Comparison of ENCODE assay signal across 8 mouse cellular contexts in genomic region chr13:52583943-52584562, GRCm38 (mm10). TPM values are rescaled to one million over a fixed set of nuclear protein-coding genes. Genes with fewer than 3 reads are reported as not detected.
DNase-seq lines count a peak whose midpoint lies in the region; ATAC-seq and TF ChIP-seq lines count a peak whose summit lies in the region.

No protein-coding gene starts in this region.

- no peaks in the 10 kb centered on the region for H3K27me3 ChIP-seq in lung, embryonic 15.5 days
- peaks cover 13% of the 10 kb centered on the region for H3K27me3 ChIP-seq in forebrain, embryonic 11.5 days (ENCODE audit: control insufficient read depth, insufficient read depth, low read length)
- H3K27me3 ChIP-seq in intestine, postnatal 0 days (replicated peaks; ENCODE audit: control insufficient read depth, insufficient read depth, low read length) = no peaks in the 10 kb centered on the region
- H3K27me3 ChIP-seq in neural tube, embryonic 14.5 days (ENCODE audit: control insufficient read depth, insufficient read depth, low read length) = peaks cover 10% of the 10 kb centered on the region; the same call in 1 of the 2 replicates

- no peaks in the 10 kb centered on the region for H3K36me3 ChIP-seq in lung, embryonic 15.5 days
- no peaks in the 10 kb centered on the region for H3K36me3 ChIP-seq in forebrain, embryonic 11.5 days (ENCODE audit: control insufficient read depth, insufficient read depth, low read length)
- H3K36me3 ChIP-seq in intestine, postnatal 0 days (ENCODE audit: control insufficient read depth, insufficient read depth) = no peaks in the 10 kb centered on the region
- H3K36me3 ChIP-seq in neural tube, embryonic 14.5 days (ENCODE audit: control insufficient read depth, insufficient read depth, low read length) = no peaks in the 10 kb centered on the region

- no peak for ATAC-seq in lung, embryonic 15.5 days (ENCODE audit: borderline replicate concordance, extremely low read depth, low FRiP score, low TSS enrichment)
- no peak for ATAC-seq in forebrain, embryonic 11.5 days (replicated peaks; ENCODE audit: low FRiP score)
- ATAC-seq in intestine, postnatal 0 days = no peak
- ATAC-seq in neural tube, embryonic 14.5 days (ENCODE audit: low read depth) = no peak

- no peak for DNase-seq in lung, postnatal 10 days
- DNase-seq in forebrain, embryonic 11.5 days (ENCODE audit: low spot score) = no peak
- DNase-seq in spleen, postnatal 36 days (ENCODE audit: low spot score in 2 of 2) = no peak
- DNase-seq in adrenal gland, adult (ENCODE audit: inconsistent age in 2 of 2, low spot score in 1 of 2) = no peak
- no peak for DNase-seq in kidney, adult 9 months

- no peak for TF ChIP-seq CTCF in intestine, postnatal 0 days (IDR thresholded peaks at IDR 0.05; ENCODE audit: low read depth)

- H3K9ac ChIP-seq in lung, embryonic 15.5 days = peak overlapping the region; percentile 74; the same call in 1 of the 2 replicates
- no peak overlapping the region for H3K9ac ChIP-seq in forebrain, embryonic 11.5 days (ENCODE audit: low read length)
- H3K9ac ChIP-seq in intestine, postnatal 0 days (ENCODE audit: low read depth, low read length) = peak overlapping the region; percentile 53; the same call in 1 of the 2 replicates
- no peak overlapping the region for H3K9ac ChIP-seq in neural tube, embryonic 14.5 days (replicated peaks; ENCODE audit: low read depth, low read length)

- peak overlapping the region; percentile 63 for H3K4me3 ChIP-seq in lung, embryonic 15.5 days
- peak overlapping the region; percentile 55; the same call in 1 of the 2 replicates for H3K4me3 ChIP-seq in forebrain, embryonic 11.5 days (ENCODE audit: low read depth, low read length)
- H3K4me3 ChIP-seq in intestine, postnatal 0 days (ENCODE audit: low read depth, low read length) = peak overlapping the region; percentile 59
- H3K4me3 ChIP-seq in neural tube, embryonic 14.5 days (ENCODE audit: low read depth, low read length) = peak overlapping the region; percentile 51; the same call in 1 of the 2 replicates

- no peaks in the 10 kb centered on the region for H3K9me3 ChIP-seq in lung, embryonic 15.5 days
- no peaks in the 10 kb centered on the region for H3K9me3 ChIP-seq in forebrain, embryonic 11.5 days (ENCODE audit: control insufficient read depth, low read length)
- no peaks in the 10 kb centered on the region for H3K9me3 ChIP-seq in intestine, postnatal 0 days (ENCODE audit: control insufficient read depth)
- no peaks in the 10 kb centered on the region for H3K9me3 ChIP-seq in neural tube, embryonic 14.5 days (ENCODE audit: control insufficient read depth, low read length)

- WGBS in lung, embryonic 15.5 days = 22% methylated on average over 13 of the region's 13 CpGs
- WGBS in forebrain, embryonic 11.5 days = 29% methylated on average over 13 of the region's 13 CpGs
- 24% methylated on average over 13 of the region's 13 CpGs for WGBS in intestine, postnatal 0 days
- 25% methylated on average over 13 of the region's 13 CpGs for WGBS in neural tube, embryonic 14.5 days

- H3K4me1 ChIP-seq in lung, embryonic 15.5 days = peaks cover 16% of the 10 kb centered on the region
- H3K4me1 ChIP-seq in forebrain, embryonic 11.5 days (replicated peaks; ENCODE audit: control insufficient read depth, insufficient read depth, low read length) = no peaks in the 10 kb centered on the region
- H3K4me1 ChIP-seq in intestine, postnatal 0 days (replicated peaks; ENCODE audit: control insufficient read depth, insufficient read depth, low read length) = no peaks in the 10 kb centered on the region
- no peaks in the 10 kb centered on the region for H3K4me1 ChIP-seq in neural tube, embryonic 14.5 days (ENCODE audit: control insufficient read depth, insufficient read depth, low read length)

- peak overlapping the region; percentile 97 for H3K4me2 ChIP-seq in lung, embryonic 15.5 days
- peak overlapping the region; percentile 94; the same call in 1 of the 2 replicates for H3K4me2 ChIP-seq in forebrain, embryonic 11.5 days (ENCODE audit: low read depth, low read length, severe bottlenecking)
- H3K4me2 ChIP-seq in intestine, postnatal 0 days (replicated peaks; ENCODE audit: low read depth) = peak overlapping the region; percentile 92
- peak overlapping the region; percentile 97; the same call in 1 of the 2 replicates for H3K4me2 ChIP-seq in neural tube, embryonic 14.5 days (ENCODE audit: low read depth, low read length)

- H3K27ac ChIP-seq in lung, embryonic 15.5 days = no peak overlapping the region
- H3K27ac ChIP-seq in forebrain, embryonic 11.5 days (ENCODE audit: low read depth, low read length) = no peak overlapping the region
- no peak overlapping the region for H3K27ac ChIP-seq in intestine, postnatal 0 days (ENCODE audit: low read depth, low read length)
- no peak overlapping the region for H3K27ac ChIP-seq in neural tube, embryonic 14.5 days (ENCODE audit: low read depth, low read length)

RNA-seq across cellular contexts. Expression of gene Syk, which starts 1.1 kb away (rescaled TPM):
- 5.3 and 5.5 TPM in 2 replicates for polyA plus RNA-seq in lung, embryonic 15.5 days (2015; fragmentation: Nextera tagmentation; extraction: Ambion mirVana)
- 2.2 and 2.3 TPM in 2 replicates for polyA plus RNA-seq in forebrain, embryonic 11.5 days (2014; fragmentation: Nextera tagmentation; extraction: Ambion mirVana)
- polyA plus RNA-seq in intestine, postnatal 0 days (2015; fragmentation: Nextera tagmentation; extraction: Ambion mirVana) = 2.0 TPM in 2 replicates
- 1.2 and 1.8 TPM in 2 replicates for polyA plus RNA-seq in neural tube, embryonic 14.5 days (2014; fragmentation: Nextera tagmentation; extraction: Ambion mirVana)

RNA-seq across cellular contexts. Expression of gene Diras2, which starts 53.0 kb away (rescaled TPM):
- polyA plus RNA-seq in lung, embryonic 15.5 days (2015; fragmentation: Nextera tagmentation; extraction: Ambion mirVana) = 0.19 and 0.36 TPM in 2 replicates
- 0.05 TPM in 2 replicates for polyA plus RNA-seq in forebrain, embryonic 11.5 days (2014; fragmentation: Nextera tagmentation; extraction: Ambion mirVana)
- polyA plus RNA-seq in intestine, postnatal 0 days (2015; fragmentation: Nextera tagmentation; extraction: Ambion mirVana) = 0.58 and 0.61 TPM in 2 replicates
- 5.5 and 5.7 TPM in 2 replicates for polyA plus RNA-seq in neural tube, embryonic 14.5 days (2014; fragmentation: Nextera tagmentation; extraction: Ambion mirVana)

Comparison
In these comparisons a context has a peak if more than half of its experiments do, and no peak if none do; other contexts are left out.
1. H3K9ac ChIP-seq: peak in lung, embryonic 15.5 days (single experiment) and intestine, postnatal 0 days (single experiment); none in forebrain, embryonic 11.5 days (single experiment) and neural tube, embryonic 14.5 days (single experiment).
2. Peak in every context shown above with its lines, with median percentiles within 50 percentile points of each other: H3K4me2 ChIP-seq and H3K4me3 ChIP-seq.